Mouse (Mus musculus) liver, embryonic 16.5 days (tissue): ENCODE results near the gene Chd2. TPM values are rescaled to one million over a fixed set of nuclear protein-coding genes. Genes with fewer than 3 reads are reported as not detected.

Experiments
- ATAC-seq: fragments of 200-750 bp; cut with Nextera tagmentation; 2 replicates; pipeline ENCODE4 v1.8.0; 2017; ENCODE audit warnings: low read depth, mild to moderate bottlenecking, moderate number of reproducible peaks, moderate library complexity
- H3K27ac ChIP-seq: fragments of 300-500 bp; sonication (generic); 2 replicates; pipeline ENCODE4 v1.5.1; 2014; ENCODE audit warnings: mild to moderate bottlenecking, low read length
- H3K27me3 ChIP-seq: fragments of 300-500 bp; sonication (generic); 2 replicates; pipeline ENCODE4 v1.6.1; 2014; ENCODE audit warnings: low read depth, low read length, mixed read lengths; ENCODE audit not compliant: control insufficient read depth, insufficient read depth
- H3K36me3 ChIP-seq: fragments of 300-500 bp; sonication (generic); 2 replicates; pipeline ENCODE4 v1.6.1; 2014; ENCODE audit warnings: mild to moderate bottlenecking; ENCODE audit not compliant: control insufficient read depth, insufficient read depth
- H3K4me1 ChIP-seq: fragments of 300-500 bp; sonication (generic); 2 replicates; pipeline ENCODE4 v1.6.1; 2014; ENCODE audit warnings: low read depth, low read length, mixed read lengths; ENCODE audit not compliant: control insufficient read depth
- H3K4me2 ChIP-seq: fragments of 300-500 bp; sonication (generic); 2 replicates; pipeline ENCODE4 v1.6.1; 2014; ENCODE audit warnings: low read depth, low read length, mixed read lengths
- H3K4me3 ChIP-seq: fragments of 300-500 bp; sonication (generic); 2 replicates; pipeline ENCODE4 v1.5.1; 2014; ENCODE audit warnings: low read depth, mild to moderate bottlenecking, low read length
- H3K9ac ChIP-seq: fragments of 300-500 bp; sonication (generic); 2 replicates; pipeline ENCODE4 v1.6.1; 2014; ENCODE audit warnings: low read depth, low read length
- H3K9me3 ChIP-seq: fragments of 300-500 bp; sonication (generic); replicated peaks from 2 replicates; pipeline ENCODE4 v1.6.1; 2016; ENCODE audit warnings: low read length; ENCODE audit not compliant: control insufficient read depth
- WGBS: fragments of 180-500 bp; shearing (Covaris S2); extraction: QIAGEN DNeasy Blood & Tissue Kit; methylation state at CpG from one replicate; pipeline ENCODE4 v1.1.7; 2014; ENCODE audit not compliant: insufficient replicate concordance; 5-methylcytosine and 5-hydroxymethylcytosine counted together
- polyA plus RNA-seq: library from polyadenylated mRNA; unstranded; fragments of >200 nt; fragmentation: Nextera tagmentation; extraction: Ambion mirVana; gene quantifications from 2 replicates; pipeline ENCODE4 v1.2.1, GENCODE M21; 2015

Gene Chd2
- polyA plus RNA-seq, 1 experiment from 2014 or later = 24.7 TPM

DNA sequence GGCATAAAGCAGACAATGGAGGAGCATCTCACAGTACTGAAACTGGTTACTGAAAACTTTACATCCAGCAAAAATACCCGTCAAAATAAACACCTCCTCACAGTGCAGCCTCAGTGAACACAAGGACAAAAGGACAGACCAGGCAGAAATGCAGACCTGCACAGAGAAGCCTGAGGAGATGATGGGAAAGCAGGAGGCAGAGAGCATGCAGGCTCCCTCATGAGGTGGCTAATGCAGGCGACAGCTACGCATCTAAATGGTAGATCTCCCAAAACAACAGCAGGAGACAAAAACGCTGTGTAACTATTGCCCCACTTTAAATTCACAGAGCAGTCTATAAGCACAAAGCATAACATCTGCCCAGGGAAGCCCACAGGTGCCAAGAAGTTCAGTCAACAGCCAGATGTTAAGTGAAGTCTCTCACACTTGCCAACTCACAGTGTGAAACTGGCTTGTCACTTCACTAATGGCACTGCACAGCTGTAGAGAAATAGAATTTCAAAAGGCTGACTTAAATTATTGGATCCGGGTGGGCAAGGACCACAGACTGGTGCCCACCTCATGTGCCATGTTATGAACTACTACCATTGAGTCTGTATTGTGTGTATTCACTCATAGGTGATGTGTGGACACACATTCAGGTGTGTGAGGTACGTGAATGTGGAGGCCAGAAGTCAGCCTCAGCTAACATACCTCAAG lies 107.8 kb downstream of the Chd2 start:
- Histone ChIP-seq H3K9me3 (no peaks in the 10 kb centered on the region), H3K4me3 (no peak overlapping the region), H3K4me1 (no peaks in the 10 kb centered on the region), H3K9ac (no peak overlapping the region), H3K36me3 (peaks cover 63% of the 10 kb centered on the region), H3K27ac (no peak overlapping the region), H3K27me3 (no peaks in the 10 kb centered on the region), H3K4me2 (no peak overlapping the region)
- ATAC-seq = no peak
- WGBS = 85% methylated on average over 6 of the region's 6 CpGs

DNA sequence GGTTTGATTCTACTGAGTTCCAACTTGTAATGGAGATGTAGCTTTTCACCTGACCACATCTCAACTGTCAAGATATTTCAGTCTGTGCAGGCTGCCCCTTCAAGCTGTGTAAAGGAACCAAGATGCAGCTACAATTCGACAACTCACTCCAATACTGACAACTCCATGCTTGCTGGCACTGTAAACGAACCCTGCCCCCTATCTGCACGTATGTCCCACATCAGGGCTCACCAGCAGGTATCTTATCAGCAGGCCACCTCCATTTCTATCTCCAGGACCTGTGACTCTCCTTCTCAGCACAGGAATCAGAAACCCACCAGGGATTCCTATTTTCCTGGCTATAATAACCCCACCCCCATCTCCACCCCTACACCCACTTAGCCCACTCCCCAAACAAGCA lies 113.1 kb downstream of the Chd2 start:
- H3K27me3 ChIP-seq = no peaks in the 10 kb centered on the region
- no peak overlapping the region for H3K4me2 ChIP-seq
- no peaks in the 10 kb centered on the region for H3K9me3 ChIP-seq
- no peaks in the 10 kb centered on the region for H3K4me1 ChIP-seq
- H3K4me3 ChIP-seq = no peak overlapping the region
- 46% methylated on average over 3 of the region's 3 CpGs for WGBS
- H3K9ac ChIP-seq = no peak overlapping the region
- peaks cover 35% of the 10 kb centered on the region for H3K36me3 ChIP-seq
- no peak overlapping the region for H3K27ac ChIP-seq
- no peak for ATAC-seq

DNA sequence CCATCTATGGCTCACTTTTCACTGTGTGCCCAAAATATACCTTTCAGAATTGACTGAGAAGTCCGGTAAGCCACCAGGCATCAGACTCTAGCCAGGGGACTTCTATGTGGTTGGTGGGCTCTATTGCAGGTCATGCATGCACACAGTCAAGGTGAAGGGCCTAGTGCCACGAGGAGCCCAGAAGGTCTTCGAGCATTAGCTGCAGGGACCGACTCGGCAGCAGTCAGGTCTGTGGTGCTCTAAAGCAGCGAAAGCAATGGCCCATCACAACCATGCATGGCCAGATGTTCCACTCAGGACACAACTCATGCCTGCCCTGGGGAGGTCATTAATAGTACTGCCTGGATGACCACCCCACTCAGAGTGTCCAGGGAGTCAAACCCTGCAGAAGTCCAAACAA lies 113.8 kb downstream of the Chd2 start:
- H3K4me2 ChIP-seq = no peak overlapping the region
- H3K27ac ChIP-seq = no peak overlapping the region
- H3K36me3 ChIP-seq = peaks cover 32% of the 10 kb centered on the region
- H3K9ac ChIP-seq = no peak overlapping the region
- WGBS = 94% methylated on average over 6 of the region's 6 CpGs
- H3K4me1 ChIP-seq = no peaks in the 10 kb centered on the region
- no peaks in the 10 kb centered on the region for H3K9me3 ChIP-seq
- ATAC-seq = no peak
- H3K27me3 ChIP-seq = no peaks in the 10 kb centered on the region
- no peak overlapping the region for H3K4me3 ChIP-seq

DNA sequence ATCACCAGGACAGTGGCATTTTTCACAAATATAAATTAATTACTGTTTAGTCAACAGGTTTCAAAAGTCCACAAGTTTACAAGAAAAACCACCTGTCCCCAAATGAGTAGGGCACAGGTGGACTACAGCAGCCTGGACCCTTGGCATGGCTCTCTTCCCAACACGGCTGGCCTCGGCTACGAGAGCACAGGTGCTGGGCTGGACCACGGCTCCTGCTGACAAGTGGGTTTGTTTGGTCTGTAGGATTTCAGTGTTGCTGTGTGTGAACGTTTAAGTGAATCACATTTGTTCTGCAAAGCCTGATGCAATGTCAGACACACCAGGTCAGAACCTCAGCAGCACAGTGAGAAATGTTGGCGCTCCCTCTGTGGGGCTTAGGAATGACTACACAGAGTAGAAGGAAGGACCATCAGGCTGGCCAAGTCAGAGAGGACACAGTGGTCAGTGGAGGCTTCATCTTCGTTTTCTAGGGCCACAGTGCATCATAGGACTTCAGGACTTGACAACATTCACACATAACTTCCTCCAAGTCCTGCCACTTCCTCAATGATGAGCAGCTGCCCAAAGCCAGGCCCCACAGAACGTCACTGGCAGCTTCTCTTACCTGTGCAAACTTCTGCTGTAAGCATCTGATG lies 114.8 kb downstream of the Chd2 start:
- Histone ChIP-seq H3K4me2 (no peak overlapping the region), H3K4me3 (no peak overlapping the region), H3K9me3 (no peaks in the 10 kb centered on the region), H3K9ac (no peak overlapping the region), H3K27me3 (no peaks in the 10 kb centered on the region), H3K36me3 (peaks cover 30% of the 10 kb centered on the region), H3K4me1 (no peaks in the 10 kb centered on the region), H3K27ac (no peak overlapping the region)
- no peak for ATAC-seq
- 70% methylated on average over 8 of the region's 8 CpGs for WGBS

DNA sequence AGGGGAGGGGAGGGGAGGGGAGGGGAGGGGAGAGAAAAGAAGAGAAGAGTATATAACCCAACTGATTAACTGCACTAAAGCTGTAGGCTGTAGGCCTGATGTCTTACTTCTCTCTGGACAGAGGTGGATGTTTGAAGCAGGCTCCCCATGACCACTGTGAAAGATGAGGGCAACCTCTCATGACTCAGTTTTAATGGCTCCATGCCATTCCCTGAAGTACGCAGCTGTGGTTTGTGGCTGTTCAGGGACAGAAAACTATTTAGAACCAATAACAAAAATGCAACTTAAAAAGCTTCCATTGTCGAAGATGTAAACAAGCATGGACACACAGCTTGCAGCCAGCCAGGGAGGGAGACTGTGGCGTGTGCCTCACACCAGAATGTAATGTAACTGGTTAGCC lies 115.4 kb downstream of the Chd2 start:
- 81% methylated on average over 3 of the region's 3 CpGs for WGBS
- Histone ChIP-seq H3K4me3 (no peak overlapping the region), H3K27me3 (no peaks in the 10 kb centered on the region), H3K36me3 (peaks cover 30% of the 10 kb centered on the region), H3K9me3 (no peaks in the 10 kb centered on the region), H3K4me1 (no peaks in the 10 kb centered on the region), H3K27ac (no peak overlapping the region), H3K4me2 (no peak overlapping the region), H3K9ac (no peak overlapping the region)
- ATAC-seq = no peak

DNA sequence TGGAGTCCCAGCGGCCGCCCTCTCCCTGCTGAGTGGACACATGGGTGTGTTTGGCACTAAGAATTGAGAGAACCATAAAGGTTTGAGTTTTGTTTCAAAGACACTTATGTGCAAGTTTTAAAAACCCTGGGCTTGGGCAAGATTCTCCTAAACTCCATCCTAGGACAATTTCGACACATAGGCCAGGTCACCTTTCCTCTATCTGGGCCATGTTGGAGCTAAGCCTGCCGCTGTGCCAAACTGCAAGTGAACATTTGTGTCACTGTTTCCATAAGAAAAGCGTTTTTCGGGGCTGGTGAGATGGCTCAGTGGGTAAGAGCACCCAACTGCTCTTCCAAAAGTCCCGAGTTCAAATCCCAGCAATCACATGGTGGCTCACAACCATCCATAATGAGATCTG lies 116.2 kb downstream of the Chd2 start:
- H3K27me3 ChIP-seq = no peaks in the 10 kb centered on the region
- no peak overlapping the region for H3K4me3 ChIP-seq
- no peak overlapping the region for H3K4me2 ChIP-seq
- WGBS = 81% methylated on average over 7 of the region's 7 CpGs
- no peak for ATAC-seq
- H3K36me3 ChIP-seq = peaks cover 28% of the 10 kb centered on the region
- no peaks in the 10 kb centered on the region for H3K9me3 ChIP-seq
- no peak overlapping the region for H3K9ac ChIP-seq
- no peak overlapping the region for H3K27ac ChIP-seq
- H3K4me1 ChIP-seq = no peaks in the 10 kb centered on the region

DNA sequence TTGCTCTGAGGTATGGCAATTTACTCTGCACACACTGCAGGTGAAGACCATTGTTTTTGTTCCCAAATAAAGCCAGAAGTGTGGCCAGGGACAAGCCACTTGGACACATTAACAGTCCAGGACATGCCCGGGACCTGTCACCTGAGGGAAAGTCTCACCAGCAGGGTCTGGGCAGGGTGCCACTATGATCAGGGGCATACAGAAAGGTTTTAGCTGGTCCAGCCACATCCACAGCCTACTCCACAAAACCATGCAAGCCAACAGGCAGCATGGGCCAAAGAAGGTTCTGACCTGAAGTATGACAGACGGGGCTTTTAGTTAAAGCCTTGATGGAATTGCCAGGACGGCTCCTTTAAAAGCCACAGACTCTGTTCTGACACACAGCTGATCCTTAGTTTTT lies 116.9 kb downstream of the Chd2 start:
- Histone ChIP-seq H3K9ac (no peak overlapping the region), H3K36me3 (peaks cover 24% of the 10 kb centered on the region), H3K27me3 (no peaks in the 10 kb centered on the region), H3K27ac (no peak overlapping the region), H3K4me1 (no peaks in the 10 kb centered on the region), H3K4me3 (no peak overlapping the region), H3K4me2 (no peak overlapping the region), H3K9me3 (no peaks in the 10 kb centered on the region)
- WGBS = 62% methylated on average over 3 of the region's 3 CpGs
- no peak for ATAC-seq

DNA sequence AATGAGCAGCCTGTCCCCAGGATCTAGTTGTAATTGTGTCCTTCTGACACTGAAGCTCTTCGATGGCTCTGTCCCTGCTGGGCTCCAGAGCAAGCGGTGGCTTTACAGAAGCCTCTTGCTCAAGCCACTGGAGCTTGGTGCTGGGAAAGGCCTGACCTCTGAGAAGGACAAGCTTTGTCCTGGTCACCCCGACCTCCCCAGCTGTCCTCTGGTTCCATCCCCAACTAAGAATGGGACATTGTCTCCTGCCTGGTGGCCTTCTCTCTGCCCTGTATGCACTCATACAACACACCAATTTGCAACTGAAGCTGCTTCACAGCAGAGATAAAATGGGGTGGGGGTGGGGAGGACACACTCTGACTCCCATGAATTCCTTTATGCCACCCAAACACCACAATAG lies 117.4 kb downstream of the Chd2 start:
- no peak overlapping the region for H3K27ac ChIP-seq
- ATAC-seq = no peak
- H3K9me3 ChIP-seq = no peaks in the 10 kb centered on the region
- 65% methylated on average over 3 of the region's 3 CpGs for WGBS
- H3K4me3 ChIP-seq = no peak overlapping the region
- H3K4me1 ChIP-seq = no peaks in the 10 kb centered on the region
- peaks cover 19% of the 10 kb centered on the region for H3K36me3 ChIP-seq
- H3K9ac ChIP-seq = no peak overlapping the region
- no peak overlapping the region for H3K4me2 ChIP-seq
- H3K27me3 ChIP-seq = no peaks in the 10 kb centered on the region

DNA sequence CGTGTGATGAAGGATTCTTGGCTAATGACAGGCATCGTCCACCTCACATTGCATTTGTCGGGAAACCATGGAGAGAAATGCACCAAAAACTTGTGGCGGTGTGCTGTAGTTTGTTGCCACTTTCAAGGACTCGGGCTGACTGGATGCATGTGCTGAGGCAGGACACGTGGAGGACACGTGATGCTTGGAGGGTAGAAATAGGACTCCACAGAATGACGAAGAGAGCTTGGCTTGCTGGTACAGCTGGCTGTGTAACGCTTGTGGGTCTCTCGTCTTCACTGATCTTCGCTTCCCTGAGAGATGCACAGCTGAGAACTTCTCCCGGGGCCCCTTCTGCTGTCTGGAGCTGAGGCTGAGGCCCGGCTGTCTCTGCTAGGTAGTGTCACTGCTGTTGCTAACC lies 118.4 kb downstream of the Chd2 start:
- Histone ChIP-seq H3K36me3 (peaks cover 9% of the 10 kb centered on the region), H3K27me3 (no peaks in the 10 kb centered on the region), H3K9ac (no peak overlapping the region), H3K27ac (no peak overlapping the region), H3K4me3 (no peak overlapping the region), H3K9me3 (no peaks in the 10 kb centered on the region), H3K4me2 (no peak overlapping the region), H3K4me1 (no peaks in the 10 kb centered on the region)
- WGBS = 72% methylated on average over 13 of the region's 13 CpGs
- no peak for ATAC-seq
